Mouse (Mus musculus): ENCODE results near the gene Denr. TPM values are rescaled to one million over a fixed set of nuclear protein-coding genes. Genes with fewer than 3 reads are reported as not detected.

Gene Denr
- polyA plus RNA-seq, 1 experiment from 2014 or later: 89.2 TPM

Other genes starting within 250 kb of the Denr start
- 48.0 and 50.5 TPM in 2 replicates for gene Clip1, start 222.6 kb upstream of the Denr start, polyA plus RNA-seq (2014; fragmentation: Nextera tagmentation; extraction: Ambion mirVana)
- gene Zcchc8, start 186.1 kb upstream of the Denr start, polyA plus RNA-seq (2014; fragmentation: Nextera tagmentation; extraction: Ambion mirVana): 57.0 and 63.1 TPM in 2 replicates
- 77.3 and 80.5 TPM in 2 replicates for gene Rsrc2, start 157.8 kb upstream of the Denr start, polyA plus RNA-seq (2014; fragmentation: Nextera tagmentation; extraction: Ambion mirVana)
- 19.4 and 23.1 TPM in 2 replicates for gene Kntc1, start 157.5 kb upstream of the Denr start, polyA plus RNA-seq (2014; fragmentation: Nextera tagmentation; extraction: Ambion mirVana)
- not detected in 2 replicates for gene Hcar2, start 41.7 kb upstream of the Denr start, polyA plus RNA-seq (2014; fragmentation: Nextera tagmentation; extraction: Ambion mirVana)
- gene Hcar1, start 27.2 kb upstream of the Denr start, polyA plus RNA-seq (2014; fragmentation: Nextera tagmentation; extraction: Ambion mirVana): 0.32 TPM in 1 of 2 replicates, not detected in the other
- gene Gm43518, start 20.2 kb downstream of the Denr start, polyA plus RNA-seq (2014; fragmentation: Nextera tagmentation; extraction: Ambion mirVana): 1.4 and 2.8 TPM in 2 replicates
- 5.1 and 6.2 TPM in 2 replicates for gene Ccdc62, start 23.5 kb downstream of the Denr start, polyA plus RNA-seq (2014; fragmentation: Nextera tagmentation; extraction: Ambion mirVana)
- 5.0 and 5.3 TPM in 2 replicates for gene Hip1r, start 66.5 kb downstream of the Denr start, polyA plus RNA-seq (2014; fragmentation: Nextera tagmentation; extraction: Ambion mirVana)
- 47.6 and 47.7 TPM in 2 replicates for gene Vps37b, start 125.1 kb downstream of the Denr start, polyA plus RNA-seq (2014; fragmentation: Nextera tagmentation; extraction: Ambion mirVana)
- 0.81 and 0.97 TPM in 2 replicates for gene Abcb9, start 188.6 kb downstream of the Denr start, polyA plus RNA-seq (2014; fragmentation: Nextera tagmentation; extraction: Ambion mirVana)
- gene Ogfod2, start 205.1 kb downstream of the Denr start, polyA plus RNA-seq (2014; fragmentation: Nextera tagmentation; extraction: Ambion mirVana): 15.0 and 15.6 TPM in 2 replicates
- 63.0 and 66.2 TPM in 2 replicates for gene Arl6ip4, start 208.9 kb downstream of the Denr start, polyA plus RNA-seq (2014; fragmentation: Nextera tagmentation; extraction: Ambion mirVana)